Mouse (Mus musculus) E14TG2a.4 (cell line): Measurements from ENCODE around the gene Hhip.
A peak's percentile ranks its signal among the peaks of the same experiment; 100 is the strongest.

Experiments
- CTCF ChIP-seq: conservative IDR thresholded peaks from 2 replicates; pipeline ENCODE4 v1.5.1; 2014; ENCODE audit warnings: low read length
- NANOG ChIP-seq: IDR thresholded peaks from 2 replicates; pipeline ENCODE4 v1.6.1; 2014; ENCODE audit warnings: borderline replicate concordance, low read length, mixed read lengths
- POU5F1 ChIP-seq: IDR thresholded peaks from 2 replicates; pipeline ENCODE4 v1.6.1; 2014; ENCODE audit warnings: low read length, borderline replicate concordance

DNA sequence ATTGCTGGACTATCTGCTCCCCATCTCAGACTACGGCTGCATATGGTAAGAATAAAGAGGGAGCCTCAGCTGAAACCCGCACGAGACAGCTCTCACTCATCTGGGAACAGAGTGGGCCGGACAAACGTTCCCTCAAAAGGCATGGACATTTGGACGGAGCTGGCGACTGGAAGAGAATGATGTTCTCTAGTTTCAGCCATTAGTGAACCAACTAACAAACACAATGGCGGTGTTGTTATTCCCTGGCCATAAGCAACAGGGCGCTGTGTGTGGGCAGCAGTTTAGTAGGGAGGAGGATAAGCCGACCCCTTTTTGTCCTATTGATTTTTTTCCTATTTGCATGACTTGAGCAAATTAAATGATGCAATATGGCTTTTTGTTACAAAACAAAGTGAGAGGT lies 2.0 kb downstream of the Hhip start:
- TF ChIP-seq CTCF (no peak), POU5F1 (no peak; the same call in 1 of the 2 replicates), NANOG (peak; percentile 41; the same call in 1 of the 2 replicates)
